Comparison of ENCODE assay signal across 13 mouse cellular contexts in the genomic region with DNA sequence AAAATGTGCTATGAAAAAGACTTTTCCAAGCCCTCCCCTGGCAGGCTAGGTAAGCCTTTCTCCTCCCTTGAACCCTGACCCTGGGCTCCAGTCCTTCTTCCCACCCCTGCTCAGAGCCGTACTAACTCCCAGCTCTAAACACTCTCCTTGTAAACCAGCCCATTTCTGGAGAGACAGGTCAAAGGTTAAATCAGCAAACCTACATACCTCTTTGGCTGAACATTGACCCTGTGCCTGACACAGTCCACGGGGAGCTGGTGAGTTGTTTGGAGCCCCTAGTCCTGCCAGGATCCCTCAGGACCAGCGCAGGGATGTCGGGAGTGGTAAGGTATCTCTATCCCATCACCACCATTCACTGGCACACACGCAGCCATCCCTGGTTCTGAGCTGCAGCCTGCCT. TPM values are rescaled to one million over a fixed set of nuclear protein-coding genes. Genes with fewer than 3 reads are reported as not detected.
DNase-seq lines count a peak whose midpoint lies in the region; ATAC-seq and TF ChIP-seq lines count a peak whose summit lies in the region.
"Had no signal": no experiment of that assay in that cellular context is flagged by ENCODE, and none has a peak within 500 bp of the region (broad histone marks: within the 10 kb centered on the region; RNA-seq: fewer than 3 reads in every experiment).

No protein-coding gene starts in this region.

- DNase-seq in kidney, adult 2 months = peak; percentile 86
- DNase-seq in kidney, adult 18-20 months = no peak
- peak; percentile 61 for DNase-seq in kidney, postnatal 14 days
- no peak for DNase-seq in liver, postnatal 0 days
- DNase-seq in thymus, postnatal 0 days (ENCODE audit: low spot score) = no peak
- DNase-seq in adrenal gland, adult (ENCODE audit: inconsistent age in 2 of 2, low spot score in 1 of 2) = no peak
- no peak for DNase-seq in B cell, adult 2 months
- DNase-seq: layer of hippocampus, adult 9-11 months; right cerebral cortex, adult 18-20 months; thymus, postnatal 14 days had no signal

- no peaks in the 10 kb centered on the region for H3K36me3 ChIP-seq in kidney, adult 2 months (ENCODE audit: control insufficient read depth, insufficient read depth, low read length)
- no peaks in the 10 kb centered on the region for H3K36me3 ChIP-seq in intestine, postnatal 0 days (ENCODE audit: control insufficient read depth, insufficient read depth)
- no peaks in the 10 kb centered on the region for H3K36me3 ChIP-seq in liver, postnatal 0 days (replicated peaks; ENCODE audit: insufficient read depth, low read length)
- H3K36me3 ChIP-seq: neural tube, embryonic 15.5 days had no signal

- peak overlapping the region; percentile 82 for H3K27ac ChIP-seq in kidney, adult 2 months (ENCODE audit: insufficient read depth, low read depth, low read length)
- 0 out of 2 replicates have a peak overlapping the region, but pooled peaks have one; percentile 2 for H3K27ac ChIP-seq in intestine, postnatal 0 days (ENCODE audit: low read depth, low read length)
- peak overlapping the region; percentile 44; the same call in 1 of the 2 replicates for H3K27ac ChIP-seq in liver, postnatal 0 days (ENCODE audit: low read depth)
- H3K27ac ChIP-seq: neural tube, embryonic 15.5 days had no signal

- 35% methylated on average over 5 of the region's 5 CpGs for WGBS in kidney, adult 2 months
- WGBS in intestine, postnatal 0 days = 22% methylated on average over 5 of the region's 5 CpGs
- WGBS in liver, postnatal 0 days (ENCODE audit: insufficient replicate concordance) = 61% methylated on average over 5 of the region's 5 CpGs

- peak; percentile 31; the same call in 1 of the 2 replicates for ATAC-seq in intestine, postnatal 0 days
- ATAC-seq in liver, postnatal 0 days = peak; percentile 57
- ATAC-seq: activated CD4-positive, CD25-positive, alpha-beta regulatory T cell, adult 4 months had no signal

- no peak overlapping the region for H3K4me2 ChIP-seq in intestine, postnatal 0 days (replicated peaks; ENCODE audit: low read depth)
- 0 out of 2 replicates have a peak overlapping the region, but pooled peaks have one; percentile 13 for H3K4me2 ChIP-seq in liver, postnatal 0 days (ENCODE audit: low read depth, low read length)
- H3K4me2 ChIP-seq: neural tube, embryonic 15.5 days had no signal

- H3K9ac ChIP-seq in intestine, postnatal 0 days (ENCODE audit: low read depth, low read length) = no peak overlapping the region
- H3K9ac ChIP-seq in liver, postnatal 0 days (replicated peaks) = peak overlapping the region; percentile 16; the same call in 1 of the 2 replicates
- H3K9ac ChIP-seq: neural tube, embryonic 15.5 days had no signal

- peaks cover 61% of the 10 kb centered on the region for H3K4me1 ChIP-seq in kidney, adult 2 months (ENCODE audit: control insufficient read depth, insufficient read depth, low read length)
- H3K4me1 ChIP-seq in intestine, postnatal 0 days (replicated peaks; ENCODE audit: control insufficient read depth, insufficient read depth, low read length) = peaks cover 6% of the 10 kb centered on the region
- H3K4me1 ChIP-seq in liver, postnatal 0 days (ENCODE audit: insufficient read depth) = peaks cover 43% of the 10 kb centered on the region
- H3K4me1 ChIP-seq: neural tube, embryonic 15.5 days had no signal

- TF ChIP-seq POLR2A in kidney, adult 2 months (IDR thresholded peaks at IDR 0.05; ENCODE audit: low read depth, low read length) = no peak

- no peak for TF ChIP-seq CTCF in kidney, adult 2 months (conservative IDR thresholded peaks at IDR 0.05; ENCODE audit: insufficient read depth, insufficient read length, low read depth, low read length)
- no peak for TF ChIP-seq CTCF in intestine, postnatal 0 days (IDR thresholded peaks at IDR 0.05; ENCODE audit: low read depth)
- TF ChIP-seq CTCF in liver, postnatal 0 days (IDR thresholded peaks at IDR 0.05; ENCODE audit: low read depth) = no peak

- H3K9me3 ChIP-seq in intestine, postnatal 0 days (ENCODE audit: control insufficient read depth) = no peaks in the 10 kb centered on the region
- H3K9me3 ChIP-seq in liver, postnatal 0 days (ENCODE audit: low read length) = no peaks in the 10 kb centered on the region
- H3K9me3 ChIP-seq: neural tube, embryonic 15.5 days had no signal

- no peak for TF ChIP-seq EP300 in liver, postnatal 0 days (IDR thresholded peaks at IDR 0.05; ENCODE audit: low read depth)

- H3K27me3 ChIP-seq in kidney, adult 2 months (replicated peaks; ENCODE audit: control insufficient read depth, insufficient read depth, low read length) = no peaks in the 10 kb centered on the region
- H3K27me3 ChIP-seq in intestine, postnatal 0 days (replicated peaks; ENCODE audit: control insufficient read depth, insufficient read depth, low read length) = no peaks in the 10 kb centered on the region
- H3K27me3 ChIP-seq in liver, postnatal 0 days (ENCODE audit: insufficient read depth, low read length) = no peaks in the 10 kb centered on the region
- H3K27me3 ChIP-seq: neural tube, embryonic 15.5 days had no signal

- H3K4me3 ChIP-seq in kidney, adult 2 months (ENCODE audit: insufficient read depth, low read depth, low read length) = no peak overlapping the region
- no peak overlapping the region for H3K4me3 ChIP-seq in intestine, postnatal 0 days (ENCODE audit: low read depth, low read length)
- no peak overlapping the region for H3K4me3 ChIP-seq in liver, postnatal 0 days (ENCODE audit: low read depth, low read length)
- H3K4me3 ChIP-seq: neural tube, embryonic 15.5 days had no signal

RNA-seq across cellular contexts. Expression of gene Plekha7, which starts 15.8 kb away (rescaled TPM):
- polyA plus RNA-seq in kidney, adult 2 months (2012; rRNA removed) = 29.5 and 33.6 TPM in 2 replicates
- 17.2 and 20.2 TPM in 2 replicates for polyA plus RNA-seq in intestine, postnatal 0 days (2015; fragmentation: Nextera tagmentation; extraction: Ambion mirVana)
- 1.5 and 1.8 TPM in 2 replicates for polyA plus RNA-seq in liver, postnatal 0 days (2015; fragmentation: Nextera tagmentation; extraction: Ambion mirVana)
- polyA plus RNA-seq in thymus, postnatal 0 days (2015; fragmentation: Nextera tagmentation; extraction: Ambion mirVana) = 17.0 and 18.4 TPM in 2 replicates

RNA-seq across cellular contexts. Expression of gene Rps13, which starts 41.6 kb away (rescaled TPM):
- 145 and 243 TPM in 2 replicates for polyA plus RNA-seq in kidney, adult 2 months (2012; rRNA removed)
- polyA plus RNA-seq in intestine, postnatal 0 days (2015; fragmentation: Nextera tagmentation; extraction: Ambion mirVana) = 471 and 493 TPM in 2 replicates
- polyA plus RNA-seq in liver, postnatal 0 days (2015; fragmentation: Nextera tagmentation; extraction: Ambion mirVana) = 425 and 427 TPM in 2 replicates
- 1,259 and 1,312 TPM in 2 replicates for polyA plus RNA-seq in thymus, postnatal 0 days (2015; fragmentation: Nextera tagmentation; extraction: Ambion mirVana)

Comparison
In these comparisons a context has a peak if more than half of its experiments do, and no peak if none do; other contexts are left out.
1. DNase-seq: peak in kidney, adult 2 months (single experiment) and kidney, postnatal 14 days (single experiment); none in kidney, adult 18-20 months (single experiment), liver, postnatal 0 days (single experiment), thymus, postnatal 0 days (single experiment), adrenal gland, adult (0 of 2) and B cell, adult 2 months (0 of 2).
2. H3K27ac ChIP-seq: peak in every context shown above with its lines; median percentile 82 in kidney, adult 2 months; 44 in liver, postnatal 0 days; 2 in intestine, postnatal 0 days.